Mouse (Mus musculus) liver, adult 2 months (tissue): ENCODE measurements around the gene Sdf2l1. TPM values are rescaled to one million over a fixed set of nuclear protein-coding genes. Genes with fewer than 3 reads are reported as not detected.
"Not testable (repeated sequence)": the region's sequence is repeated elsewhere in the genome, so short reads cannot be mapped to it uniquely, and the experiment has no call there.

Experiments
- DNase-seq: peaks from one replicate; pipeline ENCODE4 v3.0.0-alpha.2; 2011; ENCODE audit warnings: low read depth, low spot score; ENCODE audit errors: extremely low read depth
- H3K27ac ChIP-seq: fragments of 200-500 bp; replicated peaks from 2 replicates; pipeline ENCODE4 v1.5.1; 2012; ENCODE audit warnings: low read depth, mild to moderate bottlenecking, control low read depth, inconsistent platforms, low read length; ENCODE audit not compliant: insufficient read depth
- H3K27me3 ChIP-seq: fragments of 200-500 bp; 2 replicates; pipeline ENCODE4 v1.6.1; 2012; ENCODE audit warnings: mild to moderate bottlenecking, moderate library complexity, low read length, inconsistent platforms; ENCODE audit not compliant: control insufficient read depth, insufficient read depth
- H3K36me3 ChIP-seq: fragments of 200-500 bp; 2 replicates; pipeline ENCODE4 v1.6.1; 2012; ENCODE audit warnings: low read length, inconsistent platforms; ENCODE audit not compliant: control insufficient read depth, insufficient read depth
- H3K4me1 ChIP-seq: fragments of 200-500 bp; 2 replicates; pipeline ENCODE4 v1.6.1; 2011; ENCODE audit warnings: low read length; ENCODE audit not compliant: control insufficient read depth, insufficient read depth
- H3K4me3 ChIP-seq: fragments of 200-500 bp; 2 replicates; pipeline ENCODE4 v1.5.1; 2011; ENCODE audit warnings: low read depth, mild to moderate bottlenecking, control low read depth, low read length, moderate library complexity; ENCODE audit not compliant: insufficient read depth
- H3K79me2 ChIP-seq: fragments of 200-500 bp; 2 replicates; pipeline ENCODE4 v1.6.1; 2012; ENCODE audit warnings: inconsistent platforms, mild to moderate bottlenecking, low read length, moderate library complexity; ENCODE audit not compliant: control insufficient read depth, insufficient read depth
- H3K9ac ChIP-seq: fragments of 200-500 bp; 2 replicates; pipeline ENCODE4 v1.6.1; 2012; ENCODE audit warnings: low read depth, mild to moderate bottlenecking, control low read depth, inconsistent platforms, low read length
- CTCF ChIP-seq: fragments of 200-500 bp; IDR thresholded peaks from 2 replicates; pipeline ENCODE4 v1.5.1; 2011; ENCODE audit warnings: low read depth, low read length, control low read depth
- POLR2A ChIP-seq: fragments of 200-500 bp; IDR thresholded peaks from 2 replicates; pipeline ENCODE4 v1.6.1; 2011; ENCODE audit warnings: low read length, control low read depth; ENCODE audit not compliant: insufficient read depth; ENCODE audit errors: extremely low read depth
- WGBS: fragments of 180-500 bp; shearing (Covaris S2); methylation state at CpG from one replicate; pipeline ENCODE4 v1.1.7; 2018; 5-methylcytosine and 5-hydroxymethylcytosine counted together
- polyA plus RNA-seq: library from polyadenylated mRNA; depleted of rRNA; stranded (reverse); fragments of >200 nt; gene quantifications from 2 replicates; pipeline ENCODE4 v1.2.3, GENCODE M21; 2012
- total RNA-seq: library from RNA; depleted of rRNA; stranded (reverse); fragments of >200 nt; gene quantifications from 2 replicates; pipeline ENCODE4 v1.2.3, GENCODE M21; 2014

The Sdf2l1 gene
- total and polyA plus RNA-seq, 2 experiments = 50.5 to 70.0 TPM

DNA sequence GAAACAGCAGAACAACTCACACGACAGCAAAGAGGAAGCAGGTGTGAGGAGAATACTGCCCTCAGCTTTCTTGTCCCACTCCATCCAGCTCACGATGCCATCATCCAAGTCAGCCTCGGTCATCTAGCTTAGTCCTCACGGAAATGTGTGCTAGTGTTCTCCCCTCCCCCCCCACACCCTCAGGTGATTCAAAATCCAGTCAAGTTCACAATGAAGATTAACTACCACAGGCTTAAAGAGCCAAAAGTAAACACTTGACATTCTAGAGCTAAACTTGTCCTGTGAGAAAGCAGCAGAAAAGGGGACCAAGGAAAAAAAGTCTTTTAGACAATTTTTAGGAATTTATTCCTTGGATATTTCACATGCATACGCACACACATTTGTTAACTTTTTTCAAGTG lies 35.9 kb upstream of the Sdf2l1 start:
- H3K36me3 ChIP-seq = peaks cover 43% of the 10 kb centered on the region
- no peak overlapping the region for H3K4me3 ChIP-seq
- H3K9ac ChIP-seq = no peak overlapping the region
- no peaks in the 10 kb centered on the region for H3K4me1 ChIP-seq
- no peak overlapping the region for H3K27ac ChIP-seq
- H3K79me2 ChIP-seq = peaks cover 22% of the 10 kb centered on the region; the same call in 1 of the 2 replicates
- no peak for DNase-seq
- no peaks in the 10 kb centered on the region for H3K27me3 ChIP-seq
- no peak for TF ChIP-seq POLR2A
- WGBS = 94% methylated on average over 5 of the region's 5 CpGs

DNA sequence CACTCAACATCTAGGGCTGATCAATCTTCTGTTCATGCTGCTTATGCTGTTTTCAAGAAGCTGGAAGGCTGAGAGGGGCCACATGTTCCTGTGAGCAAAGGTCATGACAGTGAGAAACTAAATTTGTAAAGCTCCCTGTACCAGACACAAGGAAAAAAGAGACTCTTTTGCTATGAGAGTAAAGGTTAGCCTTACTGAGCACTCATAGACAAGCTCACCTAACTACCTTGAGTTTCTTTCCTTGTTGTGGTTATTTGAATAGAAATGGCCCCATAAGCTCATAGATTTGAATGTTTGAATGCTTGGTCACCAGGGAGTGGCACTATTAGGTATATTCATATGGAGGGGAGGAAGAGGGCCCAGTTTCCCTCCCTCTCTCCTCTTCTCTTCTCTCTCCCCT lies 35.0 kb upstream of the Sdf2l1 start:
- no peak for DNase-seq
- Histone ChIP-seq H3K4me1 (no peaks in the 10 kb centered on the region), H3K27ac (no peak overlapping the region), H3K27me3 (no peaks in the 10 kb centered on the region), H3K36me3 (peaks cover 37% of the 10 kb centered on the region), H3K79me2 (peaks cover 20% of the 10 kb centered on the region; the same call in 1 of the 2 replicates), H3K4me3 (no peak overlapping the region), H3K9ac (no peak overlapping the region)
- no peak for TF ChIP-seq CTCF

DNA sequence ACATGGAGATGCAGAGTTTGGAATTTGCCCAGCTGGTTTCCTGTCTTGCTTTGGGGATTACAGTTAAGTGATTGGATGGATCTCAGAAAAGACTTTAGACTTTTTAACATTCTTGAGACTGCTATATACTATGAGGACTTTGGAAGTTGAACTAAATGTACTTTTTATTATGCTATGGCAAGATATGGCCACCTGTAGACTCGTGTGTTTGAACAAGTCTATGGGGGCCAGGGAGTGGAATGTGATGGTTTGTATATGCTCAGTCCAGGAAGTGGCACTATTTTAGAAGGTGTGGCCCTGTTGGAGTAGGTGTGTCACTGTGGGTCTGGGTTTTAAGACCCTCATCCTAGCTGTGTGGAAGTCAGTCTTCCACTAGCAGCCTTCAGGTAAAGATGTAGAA lies 33.3 kb upstream of the Sdf2l1 start:
- H3K4me1 ChIP-seq, H3K4me3 ChIP-seq, H3K27ac ChIP-seq, DNase-seq, H3K9ac ChIP-seq, H3K27me3 ChIP-seq: not testable (repeated sequence)
- H3K36me3 ChIP-seq = peaks cover 32% of the 10 kb centered on the region
- WGBS = 93% methylated on average over 1 of the region's 1 CpGs
- H3K79me2 ChIP-seq = peaks cover 17% of the 10 kb centered on the region; the same call in 1 of the 2 replicates

DNA sequence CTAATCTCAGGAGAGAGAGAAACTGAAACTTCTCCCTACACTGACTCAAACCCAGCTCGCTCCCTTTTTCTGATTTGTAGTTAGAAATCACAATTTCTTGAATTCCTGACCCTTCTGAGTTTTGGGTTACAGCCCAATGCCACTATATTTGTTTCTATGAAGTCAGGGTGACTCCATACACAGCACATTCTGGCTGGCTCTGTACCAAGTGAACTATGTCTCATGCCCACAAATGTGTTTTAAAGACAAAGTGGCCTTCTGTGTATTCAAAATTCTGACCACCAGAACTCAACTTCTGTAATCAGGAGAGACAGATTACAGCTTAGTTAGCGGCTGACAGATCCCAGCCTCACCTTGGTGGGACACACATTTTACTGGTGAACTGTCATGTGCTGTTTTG lies 22.2 kb upstream of the Sdf2l1 start:
- no peaks in the 10 kb centered on the region; the same call in 1 of the 2 replicates for H3K79me2 ChIP-seq
- no peak for DNase-seq
- H3K27me3 ChIP-seq = no peaks in the 10 kb centered on the region
- no peaks in the 10 kb centered on the region for H3K4me1 ChIP-seq
- no peak for TF ChIP-seq CTCF
- TF ChIP-seq POLR2A = no peak
- no peak overlapping the region for H3K4me3 ChIP-seq
- no peak overlapping the region for H3K9ac ChIP-seq
- no peak overlapping the region for H3K27ac ChIP-seq
- 92% methylated on average over 2 of the region's 2 CpGs for WGBS
- H3K36me3 ChIP-seq = peaks cover 39% of the 10 kb centered on the region

DNA sequence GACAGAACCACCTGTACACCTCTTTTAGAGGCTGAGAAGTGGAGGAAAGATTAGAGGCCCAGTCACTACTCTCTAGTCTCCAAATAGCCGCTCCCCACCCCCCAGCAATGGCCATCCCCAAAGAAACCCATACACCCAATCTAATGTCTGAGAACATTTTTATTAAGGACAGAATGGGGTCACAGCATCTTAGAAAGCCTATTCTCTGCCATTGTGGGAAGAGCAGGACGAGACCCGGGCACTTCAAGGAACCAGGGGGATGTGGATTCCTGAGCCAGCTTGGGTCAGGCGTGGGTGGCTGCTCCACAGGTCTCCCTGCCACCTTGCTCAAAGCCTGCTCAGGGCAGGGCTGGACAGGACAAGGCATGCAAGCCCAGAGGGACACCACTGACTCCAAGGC lies 19.7 kb upstream of the Sdf2l1 start:
- DNase-seq = no peak
- Histone ChIP-seq H3K27me3 (no peaks in the 10 kb centered on the region), H3K4me1 (peaks cover 6% of the 10 kb centered on the region; the same call in 1 of the 2 replicates), H3K36me3 (peaks cover 17% of the 10 kb centered on the region; the same call in 1 of the 2 replicates), H3K27ac (no peak overlapping the region), H3K9ac (no peak overlapping the region), H3K79me2 (no peaks in the 10 kb centered on the region; the same call in 1 of the 2 replicates), H3K4me3 (no peak overlapping the region)
- 100% methylated on average over 4 of the region's 4 CpGs for WGBS
- no peak for TF ChIP-seq POLR2A
- TF ChIP-seq CTCF = no peak

DNA sequence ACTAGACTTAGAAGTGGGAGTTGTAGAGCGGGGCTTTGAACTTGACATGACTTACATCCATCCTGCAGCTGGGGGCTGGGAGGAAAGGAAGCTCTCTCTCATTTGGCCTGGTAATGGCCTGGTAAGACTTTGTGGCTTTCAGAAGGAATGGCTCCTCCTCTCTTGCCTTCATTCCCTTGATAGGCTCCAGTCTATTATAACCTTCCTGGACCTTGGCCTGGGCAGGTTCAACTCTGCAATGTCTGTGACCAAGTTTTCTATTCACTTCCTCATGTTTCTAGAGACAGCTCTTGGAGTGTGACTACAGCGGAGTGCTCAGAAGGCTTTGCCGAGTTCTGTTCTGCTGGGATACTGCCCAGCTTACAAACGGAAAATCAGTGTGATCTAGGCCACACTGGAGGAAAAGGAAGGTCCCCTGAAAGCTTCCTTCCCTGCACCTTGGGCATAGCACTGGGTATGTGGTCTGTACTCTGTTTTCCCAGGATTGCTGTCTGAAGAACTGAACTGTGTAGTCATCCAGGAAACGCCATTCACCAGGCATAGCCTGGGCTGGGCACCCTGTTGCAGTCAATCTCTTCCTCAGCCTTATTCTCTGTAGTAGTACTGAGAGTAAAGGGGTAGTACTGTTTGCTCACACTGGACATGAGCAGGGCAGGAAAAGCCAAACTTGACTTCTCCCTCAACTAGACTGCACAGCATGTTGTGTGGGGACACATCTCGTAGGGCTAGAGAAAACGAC lies 18.5 kb upstream of the Sdf2l1 start:
- WGBS = 84% methylated on average over 7 of the region's 7 CpGs
- H3K79me2 ChIP-seq = no peaks in the 10 kb centered on the region; the same call in 1 of the 2 replicates
- peaks cover 7% of the 10 kb centered on the region; the same call in 1 of the 2 replicates for H3K4me1 ChIP-seq
- peaks cover 14% of the 10 kb centered on the region; the same call in 1 of the 2 replicates for H3K36me3 ChIP-seq
- H3K27me3 ChIP-seq = no peaks in the 10 kb centered on the region
- no peak overlapping the region for H3K27ac ChIP-seq
- H3K4me3 ChIP-seq = no peak overlapping the region
- DNase-seq = no peak
- no peak for TF ChIP-seq CTCF
- no peak for TF ChIP-seq POLR2A
- no peak overlapping the region for H3K9ac ChIP-seq
